Mouse (Mus musculus) heart, adult 2 months (tissue): ENCODE results near the gene Foxp3.

ENCODE experiments used
- CTCF ChIP-seq: fragments of 200-600 bp; IDR thresholded peaks from 2 replicates; pipeline ENCODE4 v1.8.1; 2022; ENCODE audit warnings: antibody characterized with exemption, mild to moderate bottlenecking, moderate library complexity
- EP300 ChIP-seq: fragments of 200-500 bp; IDR thresholded peaks from 2 replicates; pipeline ENCODE4 v1.6.1; 2011; ENCODE audit warnings: low read depth, low read length, control low read depth; ENCODE audit not compliant: insufficient read depth
- POLR2A ChIP-seq: fragments of 200-500 bp; IDR thresholded peaks from 2 replicates; pipeline ENCODE4 v1.6.1; 2011; ENCODE audit warnings: mild to moderate bottlenecking, low read depth, low read length, control low read depth; ENCODE audit not compliant: insufficient read depth

DNA sequence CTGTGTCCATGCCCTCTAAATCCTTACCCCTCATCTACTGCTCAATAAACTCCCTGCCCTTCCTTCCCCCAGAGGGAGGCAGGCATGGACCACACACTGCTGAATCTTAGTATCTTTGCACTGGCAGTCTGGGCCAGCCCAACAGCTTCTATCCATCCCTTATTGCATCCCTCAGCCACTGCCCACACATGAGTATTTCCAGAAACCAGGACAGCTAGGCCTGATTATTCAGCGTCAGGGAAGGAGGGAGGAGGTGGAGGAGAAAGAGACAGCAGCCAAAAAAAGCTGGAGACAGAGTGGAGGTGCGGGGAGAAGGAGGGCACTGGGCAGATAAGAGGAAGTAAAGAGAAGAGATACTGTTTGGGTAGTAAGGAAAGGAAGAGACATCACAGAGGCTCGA, 61.7 kb downstream of the Foxp3 start:
- TF ChIP-seq EP300: no peak
- TF ChIP-seq POLR2A: no peak
- TF ChIP-seq CTCF: no peak
